Mouse (Mus musculus) neural tube, embryonic 14.5 days (tissue): ENCODE measurements at regions not wholly inside any gene's neighbourhood (a gene's known extent, or its start where the extent isn't known, plus 50 kb on each side); places are given as distances from the start of the nearest gene placed in this dataset.

Experiments used
- ATAC-seq: fragments of 200-750 bp; cut with Nextera tagmentation; 2 replicates; pipeline ENCODE4 v1.8.0; 2017; ENCODE audit warnings: low read depth, mild to moderate bottlenecking, moderate TSS enrichment, moderate library complexity
- H3K27ac ChIP-seq: fragments of 300-500 bp; sonication (generic); 2 replicates; pipeline ENCODE4 v1.5.1; 2014; ENCODE audit warnings: low read depth, mild to moderate bottlenecking, control low read depth, low read length, moderate library complexity, mixed read lengths
- H3K27me3 ChIP-seq: fragments of 300-500 bp; sonication (generic); 2 replicates; pipeline ENCODE4 v1.6.1; 2014; ENCODE audit warnings: low read length; ENCODE audit not compliant: control insufficient read depth, insufficient read depth
- H3K36me3 ChIP-seq: fragments of 300-500 bp; sonication (generic); 2 replicates; pipeline ENCODE4 v1.6.1; 2014; ENCODE audit warnings: low read length, mixed read lengths; ENCODE audit not compliant: control insufficient read depth, insufficient read depth
- H3K4me1 ChIP-seq: fragments of 300-500 bp; sonication (generic); 2 replicates; pipeline ENCODE4 v1.6.1; 2014; ENCODE audit warnings: low read length; ENCODE audit not compliant: control insufficient read depth, insufficient read depth
- H3K4me2 ChIP-seq: fragments of 300-500 bp; sonication (generic); 2 replicates; pipeline ENCODE4 v1.6.1; 2014; ENCODE audit warnings: mild to moderate bottlenecking, low read depth, low read length, control low read depth
- H3K4me3 ChIP-seq: fragments of 300-500 bp; sonication (generic); 2 replicates; pipeline ENCODE4 v1.5.1; 2014; ENCODE audit warnings: low read depth, low read length, control low read depth, mixed read lengths
- H3K9ac ChIP-seq: fragments of 300-500 bp; sonication (generic); replicated peaks from 2 replicates; pipeline ENCODE4 v1.6.1; 2014; ENCODE audit warnings: low read depth, mild to moderate bottlenecking, control low read depth, low read length, mixed read lengths
- H3K9me3 ChIP-seq: fragments of 300-500 bp; sonication (generic); 2 replicates; pipeline ENCODE4 v1.6.1; 2016; ENCODE audit warnings: low read length; ENCODE audit not compliant: control insufficient read depth
- WGBS: fragments of 180-500 bp; shearing (Covaris S2); extraction: QIAGEN DNeasy Blood & Tissue Kit; methylation state at CpG from one replicate; pipeline ENCODE4 v1.1.7; 2014; 5-methylcytosine and 5-hydroxymethylcytosine counted together

- Histone ChIP-seq H3K4me3 (no peak overlapping the region), H3K9ac (no peak overlapping the region), H3K27me3 (peaks cover 22% of the 10 kb centered on the region), H3K36me3 (no peaks in the 10 kb centered on the region), H3K27ac (no peak overlapping the region), H3K4me1 (no peaks in the 10 kb centered on the region), H3K9me3 (no peaks in the 10 kb centered on the region), H3K4me2 (no peak overlapping the region)
- WGBS: 76% methylated on average over 2 of the region's 2 CpGs
- no peak for ATAC-seq
Observed at GRCm38 (mm10) chr3:33902431-33902830, 58.3 kb upstream of the Ccdc39 start.

GRCm38 (mm10) chr3:33903326-33903725 lies 59.2 kb upstream of the Ccdc39 start:
- H3K36me3 ChIP-seq: no peaks in the 10 kb centered on the region
- H3K4me3 ChIP-seq: no peak overlapping the region
- H3K4me2 ChIP-seq: no peak overlapping the region
- no peak overlapping the region for H3K27ac ChIP-seq
- 67% methylated on average over 8 of the region's 8 CpGs for WGBS
- no peak for ATAC-seq
- H3K9ac ChIP-seq: no peak overlapping the region
- H3K4me1 ChIP-seq: no peaks in the 10 kb centered on the region
- peaks cover 20% of the 10 kb centered on the region for H3K27me3 ChIP-seq
- H3K9me3 ChIP-seq: no peaks in the 10 kb centered on the region

GRCm38 (mm10) chr3:33903816-33904215 lies 59.7 kb upstream of the Ccdc39 start:
- ATAC-seq: no peak

GRCm38 (mm10) chr3:33904854-33905678 lies 61.0 kb upstream of the Ccdc39 start:
- H3K27ac ChIP-seq: 0 out of 2 replicates have a peak overlapping the region, but pooled peaks have one; percentile 45
- peak overlapping the region; percentile 36 for H3K4me2 ChIP-seq
- H3K36me3 ChIP-seq: no peaks in the 10 kb centered on the region
- H3K4me1 ChIP-seq: no peaks in the 10 kb centered on the region
- H3K4me3 ChIP-seq: no peak overlapping the region
- no peaks in the 10 kb centered on the region for H3K9me3 ChIP-seq
- peaks cover 26% of the 10 kb centered on the region for H3K27me3 ChIP-seq
- WGBS: 11% methylated on average over 22 of the region's 22 CpGs
- ATAC-seq: peak; percentile 93
- no peak overlapping the region for H3K9ac ChIP-seq

More at GRCm38 (mm10) chr3:33903816-33904215, 59.7 kb upstream of the Ccdc39 start:
- Histone ChIP-seq H3K36me3 (no peaks in the 10 kb centered on the region), H3K4me1 (no peaks in the 10 kb centered on the region), H3K4me3 (no peak overlapping the region), H3K9me3 (no peaks in the 10 kb centered on the region), H3K27me3 (peaks cover 22% of the 10 kb centered on the region), H3K4me2 (no peak overlapping the region), H3K27ac (no peak overlapping the region), H3K9ac (no peak overlapping the region)
- 40% methylated on average over 4 of the region's 4 CpGs for WGBS

- 9% methylated on average over 5 of the region's 5 CpGs for WGBS
- no peaks in the 10 kb centered on the region for H3K36me3 ChIP-seq
- no peaks in the 10 kb centered on the region for H3K9me3 ChIP-seq
- ATAC-seq: peak; percentile 44
- H3K4me1 ChIP-seq: no peaks in the 10 kb centered on the region
- H3K9ac ChIP-seq: no peak overlapping the region
- peaks cover 25% of the 10 kb centered on the region for H3K27me3 ChIP-seq
- H3K4me2 ChIP-seq: peak overlapping the region; percentile 36
- H3K27ac ChIP-seq: no peak overlapping the region
- no peak overlapping the region for H3K4me3 ChIP-seq
Observed at GRCm38 (mm10) chr3:33905679-33906007, 61.5 kb upstream of the Ccdc39 start.

GRCm38 (mm10) chr3:33907061-33907460 lies 63.0 kb upstream of the Ccdc39 start:
- Histone ChIP-seq H3K36me3 (no peaks in the 10 kb centered on the region), H3K9me3 (no peaks in the 10 kb centered on the region), H3K4me1 (no peaks in the 10 kb centered on the region), H3K9ac (no peak overlapping the region), H3K4me3 (no peak overlapping the region), H3K4me2 (no peak overlapping the region), H3K27me3 (peaks cover 22% of the 10 kb centered on the region), H3K27ac (no peak overlapping the region)
- no peak for ATAC-seq
- WGBS: 80% methylated on average over 8 of the region's 8 CpGs

GRCm38 (mm10) chr3:33911559-33911958 lies 67.4 kb upstream of the Ccdc39 start:
- peaks cover 28% of the 10 kb centered on the region for H3K27me3 ChIP-seq
- no peaks in the 10 kb centered on the region for H3K9me3 ChIP-seq
- H3K4me2 ChIP-seq: no peak overlapping the region
- no peak overlapping the region for H3K9ac ChIP-seq
- H3K4me3 ChIP-seq: no peak overlapping the region
- H3K36me3 ChIP-seq: no peaks in the 10 kb centered on the region
- H3K4me1 ChIP-seq: no peaks in the 10 kb centered on the region
- H3K27ac ChIP-seq: no peak overlapping the region
- ATAC-seq: no peak
- WGBS: 87% methylated on average over 9 of the region's 9 CpGs

GRCm38 (mm10) chr3:33913470-33913869 lies 69.4 kb upstream of the Ccdc39 start:
- Histone ChIP-seq H3K4me1 (no peaks in the 10 kb centered on the region), H3K9ac (no peak overlapping the region), H3K27ac (no peak overlapping the region), H3K4me2 (no peak overlapping the region), H3K4me3 (no peak overlapping the region), H3K27me3 (peaks cover 27% of the 10 kb centered on the region), H3K36me3 (no peaks in the 10 kb centered on the region), H3K9me3 (no peaks in the 10 kb centered on the region)
- ATAC-seq: no peak
- 86% methylated on average over 5 of the region's 5 CpGs for WGBS

GRCm38 (mm10) chr3:33914386-33914785 lies 70.3 kb upstream of the Ccdc39 start:
- WGBS: 65% methylated on average over 9 of the region's 9 CpGs
- no peaks in the 10 kb centered on the region for H3K9me3 ChIP-seq

More at GRCm38 (mm10) chr3:33914386-33914785, 70.3 kb upstream of the Ccdc39 start:
- Histone ChIP-seq H3K4me3 (no peak overlapping the region), H3K27me3 (peaks cover 22% of the 10 kb centered on the region), H3K9ac (no peak overlapping the region), H3K36me3 (no peaks in the 10 kb centered on the region), H3K4me2 (no peak overlapping the region), H3K27ac (no peak overlapping the region), H3K4me1 (no peaks in the 10 kb centered on the region)
- ATAC-seq: no peak
